8 mouse cellular contexts compared by ENCODE assay signal in the genomic region with DNA sequence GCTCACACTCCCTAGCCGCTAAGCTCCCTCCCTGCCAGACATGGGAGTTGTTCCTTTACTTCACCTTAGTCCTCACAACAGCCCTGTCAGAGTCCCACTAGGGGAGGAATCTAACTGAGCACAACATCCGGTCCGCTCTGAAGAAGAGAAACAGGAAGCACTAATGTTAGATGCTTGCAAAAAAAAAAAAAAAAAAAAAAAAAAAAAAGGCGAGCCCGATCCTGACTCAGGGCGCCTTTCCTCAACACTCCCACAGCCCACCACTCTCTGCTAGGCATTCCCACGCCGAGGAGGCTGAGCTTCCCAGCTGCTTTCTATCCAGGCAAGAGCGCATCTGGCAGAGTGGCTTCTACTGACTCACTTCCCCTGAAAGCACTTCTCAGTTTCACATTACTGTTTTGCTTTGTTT.
DNase-seq lines count a peak whose midpoint lies in the region; ATAC-seq lines count a peak whose summit lies in the region.

No protein-coding gene starts in this region.

- no peaks in the 10 kb centered on the region for H3K27me3 ChIP-seq in limb, embryonic 13.5 days
- H3K27me3 ChIP-seq in limb, embryonic 10.5 days (ENCODE audit: low read depth, poor library complexity, severe bottlenecking), result no peaks in the 10 kb centered on the region
- no peaks in the 10 kb centered on the region for H3K27me3 ChIP-seq in heart, embryonic 12.5 days (replicated peaks)
- no peaks in the 10 kb centered on the region for H3K27me3 ChIP-seq in liver, embryonic 11.5 days (replicated peaks; ENCODE audit: control insufficient read depth, insufficient read depth, low read length)
- H3K27me3 ChIP-seq in stomach, embryonic 14.5 days (ENCODE audit: control insufficient read depth, insufficient read depth, low read length), result no peaks in the 10 kb centered on the region

- no peak for DNase-seq in limb, embryonic 10.5 days (ENCODE audit: low spot score)
- DNase-seq in liver, embryonic 11.5 days (ENCODE audit: low spot score), result no peak
- DNase-seq in neural tube, embryonic 10.5 days (ENCODE audit: extremely low spot score, low spot score), result no peak
- no peak for DNase-seq in layer of hippocampus, adult 11-12 months (ENCODE audit: low spot score)
- DNase-seq in urinary bladder, postnatal 25 days (ENCODE audit: low spot score), result no peak

- peaks cover 47% of the 10 kb centered on the region for H3K36me3 ChIP-seq in limb, embryonic 13.5 days
- peaks cover 30% of the 10 kb centered on the region for H3K36me3 ChIP-seq in limb, embryonic 10.5 days
- peaks cover 53% of the 10 kb centered on the region for H3K36me3 ChIP-seq in heart, embryonic 12.5 days
- H3K36me3 ChIP-seq in liver, embryonic 11.5 days (ENCODE audit: control insufficient read depth, insufficient read depth, low read length), result peaks cover 11% of the 10 kb centered on the region; the same call in 1 of the 2 replicates
- peaks cover 27% of the 10 kb centered on the region for H3K36me3 ChIP-seq in stomach, embryonic 14.5 days (ENCODE audit: control insufficient read depth, insufficient read depth, low read length)

- ATAC-seq in limb, embryonic 13.5 days (ENCODE audit: low FRiP score, low read depth), result 0 out of 2 replicates have a peak, but pooled peaks have one; percentile 24
- 0 out of 2 replicates have a peak, but pooled peaks have one; percentile 48 for ATAC-seq in heart, embryonic 12.5 days (ENCODE audit: insufficient number of reproducible peaks, low FRiP score)
- ATAC-seq in liver, embryonic 11.5 days (replicated peaks; ENCODE audit: low FRiP score), result peak; percentile 33
- ATAC-seq in stomach, embryonic 14.5 days (ENCODE audit: insufficient number of reproducible peaks, insufficient read depth, low FRiP score, low read depth), result peak; percentile 59; the same call in 1 of the 2 replicates

- H3K4me2 ChIP-seq in limb, embryonic 13.5 days (replicated peaks), result no peak overlapping the region
- no peak overlapping the region for H3K4me2 ChIP-seq in heart, embryonic 12.5 days
- no peak overlapping the region for H3K4me2 ChIP-seq in liver, embryonic 11.5 days
- H3K4me2 ChIP-seq in stomach, embryonic 14.5 days (replicated peaks; ENCODE audit: low read depth, low read length), result no peak overlapping the region

- H3K9me3 ChIP-seq in limb, embryonic 13.5 days, result no peaks in the 10 kb centered on the region
- H3K9me3 ChIP-seq in limb, embryonic 10.5 days (replicated peaks), result no peaks in the 10 kb centered on the region
- H3K9me3 ChIP-seq in heart, embryonic 12.5 days (replicated peaks), result no peaks in the 10 kb centered on the region
- H3K9me3 ChIP-seq in liver, embryonic 11.5 days (ENCODE audit: control insufficient read depth, low read length), result no peaks in the 10 kb centered on the region
- no peaks in the 10 kb centered on the region for H3K9me3 ChIP-seq in stomach, embryonic 14.5 days (ENCODE audit: control insufficient read depth, low read depth, low read length)

- no peak overlapping the region for H3K4me3 ChIP-seq in limb, embryonic 13.5 days
- H3K4me3 ChIP-seq in limb, embryonic 10.5 days, result no peak overlapping the region
- H3K4me3 ChIP-seq in heart, embryonic 12.5 days, result no peak overlapping the region
- no peak overlapping the region for H3K4me3 ChIP-seq in liver, embryonic 11.5 days (ENCODE audit: low read depth, low read length)
- H3K4me3 ChIP-seq in stomach, embryonic 14.5 days (ENCODE audit: low read depth, low read length), result no peak overlapping the region

- no peak overlapping the region for H3K9ac ChIP-seq in limb, embryonic 13.5 days
- H3K9ac ChIP-seq in heart, embryonic 12.5 days, result no peak overlapping the region
- H3K9ac ChIP-seq in liver, embryonic 11.5 days (ENCODE audit: low read depth, low read length), result no peak overlapping the region
- no peak overlapping the region for H3K9ac ChIP-seq in stomach, embryonic 14.5 days (replicated peaks; ENCODE audit: low read depth, low read length)

- H3K27ac ChIP-seq in limb, embryonic 13.5 days, result no peak overlapping the region; the same call in 1 of the 2 replicates
- no peak overlapping the region for H3K27ac ChIP-seq in limb, embryonic 10.5 days
- peak overlapping the region; percentile 32; the same call in 1 of the 2 replicates for H3K27ac ChIP-seq in heart, embryonic 12.5 days (ENCODE audit: poor library complexity, severe bottlenecking)
- no peak overlapping the region; the same call in 1 of the 2 replicates for H3K27ac ChIP-seq in liver, embryonic 11.5 days (ENCODE audit: low read depth, low read length)
- peak overlapping the region; percentile 49 for H3K27ac ChIP-seq in stomach, embryonic 14.5 days (ENCODE audit: low read length)

- WGBS in limb, embryonic 13.5 days, result 64% methylated on average over 9 of the region's 9 CpGs
- 65% methylated on average over 9 of the region's 9 CpGs for WGBS in limb, embryonic 10.5 days
- 45% methylated on average over 9 of the region's 9 CpGs for WGBS in heart, embryonic 12.5 days
- WGBS in liver, embryonic 11.5 days, result 46% methylated on average over 9 of the region's 9 CpGs
- 35% methylated on average over 9 of the region's 9 CpGs for WGBS in stomach, embryonic 14.5 days

- H3K4me1 ChIP-seq in limb, embryonic 13.5 days, result no peaks in the 10 kb centered on the region
- peaks cover 4% of the 10 kb centered on the region; the same call in 1 of the 2 replicates for H3K4me1 ChIP-seq in limb, embryonic 10.5 days
- H3K4me1 ChIP-seq in heart, embryonic 12.5 days (replicated peaks), result peaks cover 40% of the 10 kb centered on the region
- H3K4me1 ChIP-seq in liver, embryonic 11.5 days (replicated peaks; ENCODE audit: control insufficient read depth, insufficient read depth, low read length), result peaks cover 23% of the 10 kb centered on the region
- peaks cover 13% of the 10 kb centered on the region; the same call in 1 of the 2 replicates for H3K4me1 ChIP-seq in stomach, embryonic 14.5 days (ENCODE audit: control insufficient read depth, insufficient read depth, low read length)

Comparison
In these comparisons a context has a peak if more than half of its experiments do, and no peak if none do; other contexts are left out.
1. H3K27ac ChIP-seq: peak in heart, embryonic 12.5 days (single experiment) and stomach, embryonic 14.5 days (single experiment); none in limb, embryonic 13.5 days (single experiment), limb, embryonic 10.5 days (single experiment) and liver, embryonic 11.5 days (single experiment).
2. Peak in every context shown above with its lines, with median percentiles within 50 percentile points of each other: ATAC-seq.